Mouse (Mus musculus): ENCODE data around the gene Taldo1. TPM values are rescaled to one million over a fixed set of nuclear protein-coding genes. Genes with fewer than 3 reads are reported as not detected.

The Taldo1 gene
- 100 to 1,000 TPM; 309 to 337 TPM for polyA plus RNA-seq (2017; shearing (Covaris generic))

DNA sequence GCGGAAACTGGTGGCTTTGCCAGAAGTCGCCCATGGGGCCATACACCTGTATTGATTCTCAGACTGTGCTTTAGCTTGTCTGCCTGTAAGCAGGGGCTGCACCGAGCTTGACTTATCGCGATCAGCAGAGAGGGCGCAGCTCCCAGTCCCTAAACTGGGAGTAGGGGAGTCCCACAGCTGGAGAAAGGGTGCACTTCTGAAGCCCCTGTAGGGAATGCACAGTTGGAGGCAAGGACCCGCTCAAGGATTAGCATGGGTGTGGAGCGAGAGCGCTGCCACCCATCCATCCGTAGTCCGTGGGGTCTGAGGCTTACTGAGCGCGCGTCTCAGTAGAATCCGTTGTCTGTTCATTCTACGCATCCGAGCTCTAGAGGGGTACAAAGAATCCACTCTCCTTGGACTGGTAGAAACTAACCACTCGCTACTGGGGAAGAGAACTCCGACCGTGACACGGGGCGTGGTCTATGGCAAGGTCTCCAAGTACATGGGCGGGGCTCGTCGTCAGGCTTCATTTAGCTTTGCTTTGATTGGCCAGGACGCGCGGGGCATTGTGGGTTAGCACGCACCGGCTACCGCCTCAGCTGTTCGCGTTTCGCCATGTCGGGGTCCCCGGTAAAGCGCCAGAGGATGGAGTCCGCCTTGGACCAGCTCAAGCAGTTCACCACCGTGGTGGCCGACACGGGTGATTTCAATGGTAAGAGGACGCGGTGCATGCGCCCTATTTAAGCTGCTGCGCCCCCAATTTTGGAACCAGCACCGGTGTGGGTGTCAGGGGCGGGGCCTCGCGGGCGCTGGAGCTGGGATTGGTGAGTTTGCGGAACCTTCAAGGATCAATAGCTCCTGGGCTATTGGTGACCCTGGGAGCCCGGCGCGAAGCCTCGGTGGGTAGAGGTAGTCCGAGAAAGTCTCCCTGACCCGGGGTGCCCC lies at the start of gene Taldo1:
Gene Taldo1, plus strand, starts transcription at position 575 of the 927 bp plus-strand sequence.
- peak; percentile 98 for ATAC-seq

DNA sequence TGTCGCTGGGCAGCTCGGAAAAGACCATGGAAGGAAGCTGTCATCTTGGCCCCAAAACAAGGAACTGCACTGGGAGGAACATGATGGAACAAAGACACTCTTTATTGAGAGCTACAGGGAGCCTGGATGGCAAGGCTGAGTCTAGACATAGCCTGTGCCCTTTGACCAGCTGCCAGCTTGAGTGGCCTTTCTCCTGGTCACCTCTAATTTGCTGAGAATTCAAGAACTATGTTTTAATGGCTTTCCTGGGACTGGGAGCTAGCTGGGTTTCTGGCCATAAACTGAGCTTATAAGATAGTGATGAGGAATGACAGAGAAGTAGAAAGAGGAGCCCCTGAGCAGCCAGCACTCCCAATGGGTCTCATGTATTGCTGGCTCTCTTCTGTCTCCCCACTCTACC lies 48.8 kb upstream of the Taldo1 start:
- ATAC-seq, result no peak

DNA sequence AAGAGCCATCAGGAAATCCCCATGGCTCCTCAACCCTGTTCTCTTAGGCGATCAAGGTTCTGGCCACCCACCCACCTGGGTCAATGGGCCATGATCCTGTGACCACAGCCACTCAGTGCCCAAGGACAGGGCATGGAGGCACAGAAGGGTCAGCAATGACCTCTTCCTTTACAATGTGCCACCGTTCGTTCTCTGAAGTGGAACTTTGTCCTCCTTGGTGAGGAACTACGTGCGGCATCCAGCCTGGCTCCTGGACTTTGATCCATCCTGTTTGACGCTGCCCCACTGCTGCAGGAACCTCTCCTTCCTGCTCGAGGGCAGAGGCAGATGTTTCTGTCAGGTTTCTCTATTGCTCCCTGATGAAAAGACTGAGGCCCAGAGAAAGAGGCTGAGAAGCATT lies 48.3 kb upstream of the Taldo1 start:
- no peak for ATAC-seq

DNA sequence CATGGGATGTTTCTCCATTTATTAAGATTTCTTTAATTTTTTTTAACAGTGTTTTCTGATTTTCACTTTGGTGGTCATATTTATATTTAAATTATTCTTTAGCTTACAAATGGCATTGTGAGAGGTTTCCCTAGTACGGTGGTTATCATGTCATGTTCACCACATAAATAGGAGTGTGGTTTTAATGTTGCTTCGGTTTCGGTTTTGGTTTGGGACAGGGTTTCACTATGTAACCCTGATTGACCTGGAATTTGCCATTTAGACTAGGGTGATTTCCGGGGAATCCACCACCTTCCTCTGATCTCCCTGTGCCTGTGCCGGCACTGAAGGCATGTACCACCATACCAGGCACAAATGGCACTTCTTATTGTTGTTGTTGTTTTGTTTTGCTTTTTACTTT lies 47.2 kb upstream of the Taldo1 start:
- peak; percentile 98 for ATAC-seq

DNA sequence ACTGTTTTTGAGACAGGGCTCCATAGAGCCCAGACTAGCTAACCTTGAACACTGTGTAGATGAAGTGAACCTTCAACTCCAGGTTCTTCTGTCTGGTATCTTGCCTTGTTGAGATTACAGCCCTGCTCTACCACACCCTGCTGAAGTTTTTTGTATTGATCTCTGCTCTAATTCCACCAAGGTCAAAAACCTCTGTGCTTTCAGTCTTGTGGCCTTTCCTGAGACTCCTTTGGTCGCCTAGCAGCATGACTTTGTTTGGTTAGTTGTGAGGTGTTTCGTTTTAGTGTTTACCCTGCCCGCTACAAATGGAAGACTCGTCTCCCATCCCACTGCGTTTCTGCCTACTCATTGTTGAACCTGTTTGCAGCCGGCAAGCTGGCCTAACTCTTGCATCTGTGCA lies 40.9 kb upstream of the Taldo1 start:
- ATAC-seq, result no peak

DNA sequence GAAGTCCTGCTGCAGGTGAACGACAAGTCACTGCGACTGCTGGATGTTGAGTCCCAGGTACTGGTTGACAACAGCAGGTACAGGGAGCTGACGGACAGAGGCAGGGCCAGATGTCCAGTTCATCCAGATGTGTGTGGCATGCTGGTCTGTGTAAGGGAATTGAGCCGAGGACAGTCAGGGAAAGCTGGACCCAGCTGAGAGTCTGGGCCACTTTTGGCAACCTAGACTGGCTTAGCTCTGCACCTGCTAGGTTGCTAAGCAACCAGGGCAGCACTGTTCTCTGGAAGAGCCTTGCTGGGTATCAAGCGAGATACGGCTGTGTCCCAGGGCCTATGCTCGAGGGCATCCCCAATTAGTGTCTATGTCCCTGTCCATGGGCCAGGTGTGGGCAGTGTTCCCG lies 36.9 kb upstream of the Taldo1 start:
- ATAC-seq, result no peak

DNA sequence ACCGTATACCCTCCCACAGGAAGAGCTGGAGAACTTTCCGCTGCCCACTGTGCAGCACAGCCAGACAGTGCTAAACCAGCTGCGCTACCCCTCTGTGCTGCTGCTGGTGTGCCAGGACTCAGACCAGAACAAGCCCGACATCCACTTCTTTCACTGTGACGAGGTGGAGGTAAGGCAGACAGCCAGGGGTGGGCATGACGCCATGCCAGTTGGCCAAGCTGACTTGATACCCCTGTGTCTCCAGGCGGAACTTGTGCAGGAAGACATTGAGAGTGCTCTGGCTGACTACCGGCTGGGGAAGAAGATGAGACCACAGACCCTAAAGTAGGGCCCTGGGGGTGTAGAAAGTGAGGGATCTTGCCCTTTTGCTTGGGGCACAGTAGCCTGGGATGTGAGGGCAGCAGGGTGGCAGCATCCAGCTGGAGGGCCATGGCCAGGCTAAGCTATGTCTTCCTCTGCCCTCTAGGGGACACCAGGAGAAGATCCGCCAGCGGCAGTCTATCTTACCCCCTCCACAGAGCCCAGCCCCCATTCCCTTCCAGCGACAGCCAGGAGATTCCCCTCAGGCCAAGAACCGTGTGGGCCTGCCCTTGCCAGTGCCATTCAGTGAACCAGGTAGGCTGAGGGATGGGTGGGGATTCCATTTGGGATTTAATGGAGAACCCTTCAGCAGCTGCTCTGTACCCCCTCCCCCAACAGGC lies 36.2 kb upstream of the Taldo1 start:
- no peak for ATAC-seq

DNA sequence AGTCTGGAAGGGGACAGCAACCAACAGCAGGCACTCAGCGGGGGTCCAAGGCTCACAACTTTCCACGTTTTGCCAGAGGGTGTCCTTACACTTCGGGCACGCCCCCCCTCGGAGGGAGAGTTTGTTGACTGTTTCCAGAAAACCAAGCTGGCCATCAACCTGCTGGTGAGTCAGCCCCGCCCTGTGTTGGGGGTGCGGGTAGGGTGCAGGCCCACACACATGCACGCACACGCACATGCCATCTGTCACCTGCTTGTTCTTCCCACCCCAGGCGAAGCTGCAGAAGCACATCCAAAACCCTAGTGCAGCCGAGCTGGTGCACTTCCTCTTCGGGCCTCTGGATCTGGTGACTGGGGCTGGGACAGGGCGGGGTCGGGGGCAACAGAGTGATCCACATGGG lies 35.0 kb upstream of the Taldo1 start:
- ATAC-seq, result no peak

DNA sequence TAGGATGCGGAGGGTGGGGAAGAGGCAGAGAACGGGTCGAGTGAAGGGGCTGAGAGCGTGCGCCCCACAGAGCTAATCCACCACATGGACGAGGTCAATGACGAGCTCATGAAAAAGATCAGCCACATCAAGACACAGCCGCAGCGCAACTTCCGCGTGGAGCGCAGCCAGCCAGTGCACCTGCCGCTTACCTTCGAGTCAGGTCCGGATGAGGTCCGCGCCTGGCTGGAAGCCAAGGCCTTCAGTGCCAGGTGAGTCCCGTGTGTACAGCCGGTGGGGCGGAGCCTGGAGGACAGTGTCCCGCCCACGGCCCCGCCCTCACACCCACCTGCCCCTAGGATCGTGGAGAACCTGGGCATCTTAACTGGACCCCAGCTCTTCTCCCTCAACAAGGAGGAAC lies 30.5 kb upstream of the Taldo1 start:
- ATAC-seq, result no peak

DNA sequence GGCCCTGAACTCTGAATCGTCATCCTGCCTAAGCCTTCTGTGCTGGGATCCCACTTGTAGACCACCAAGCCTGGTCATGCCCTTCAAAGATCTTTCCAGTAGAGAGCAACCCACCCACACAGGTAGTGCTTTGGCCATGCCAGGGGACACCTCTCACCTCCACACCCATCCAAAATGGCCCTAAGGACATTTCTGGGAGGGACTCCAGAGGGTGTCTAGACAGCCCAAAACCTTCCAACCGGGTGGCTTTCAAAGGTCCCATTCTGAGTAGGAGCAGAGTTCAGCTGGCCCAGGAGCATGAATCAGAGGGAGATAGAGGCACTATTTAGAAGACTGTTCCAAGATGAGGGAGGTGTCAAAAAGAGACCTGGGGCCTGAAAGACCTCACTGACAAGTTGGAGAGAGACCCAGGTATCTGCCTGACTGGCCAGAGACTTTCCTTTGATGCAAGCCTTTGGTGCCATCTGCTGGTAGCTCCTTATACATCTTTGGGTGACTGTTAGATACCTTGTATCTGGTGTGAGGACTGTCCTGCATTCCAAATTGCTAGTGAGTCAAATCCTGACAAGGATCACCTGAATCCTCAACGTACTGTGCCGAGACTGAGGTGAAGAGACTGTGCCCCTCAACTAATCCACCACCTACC lies 28.8 kb upstream of the Taldo1 start:
- ATAC-seq, result peak; percentile 82

DNA sequence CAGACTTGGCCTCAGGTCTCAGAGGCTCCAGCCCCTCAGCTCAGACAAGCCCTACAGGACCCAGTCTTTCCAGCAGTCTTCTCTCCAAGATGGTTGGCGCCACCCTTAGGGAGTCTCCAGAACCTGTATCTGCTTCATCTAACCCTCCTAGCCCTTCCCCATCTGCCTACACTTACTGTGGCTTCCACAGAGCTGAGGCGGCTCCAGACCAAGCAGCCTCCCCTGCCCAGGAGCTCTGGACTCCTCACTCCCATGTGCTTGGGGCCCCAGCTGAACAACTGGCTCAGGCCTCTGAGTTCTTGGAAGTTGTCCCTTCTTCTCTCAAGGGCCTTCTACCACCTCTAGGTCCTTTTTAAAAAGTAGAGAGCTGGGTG lies 28.3 kb upstream of the Taldo1 start:
- no peak for ATAC-seq

DNA sequence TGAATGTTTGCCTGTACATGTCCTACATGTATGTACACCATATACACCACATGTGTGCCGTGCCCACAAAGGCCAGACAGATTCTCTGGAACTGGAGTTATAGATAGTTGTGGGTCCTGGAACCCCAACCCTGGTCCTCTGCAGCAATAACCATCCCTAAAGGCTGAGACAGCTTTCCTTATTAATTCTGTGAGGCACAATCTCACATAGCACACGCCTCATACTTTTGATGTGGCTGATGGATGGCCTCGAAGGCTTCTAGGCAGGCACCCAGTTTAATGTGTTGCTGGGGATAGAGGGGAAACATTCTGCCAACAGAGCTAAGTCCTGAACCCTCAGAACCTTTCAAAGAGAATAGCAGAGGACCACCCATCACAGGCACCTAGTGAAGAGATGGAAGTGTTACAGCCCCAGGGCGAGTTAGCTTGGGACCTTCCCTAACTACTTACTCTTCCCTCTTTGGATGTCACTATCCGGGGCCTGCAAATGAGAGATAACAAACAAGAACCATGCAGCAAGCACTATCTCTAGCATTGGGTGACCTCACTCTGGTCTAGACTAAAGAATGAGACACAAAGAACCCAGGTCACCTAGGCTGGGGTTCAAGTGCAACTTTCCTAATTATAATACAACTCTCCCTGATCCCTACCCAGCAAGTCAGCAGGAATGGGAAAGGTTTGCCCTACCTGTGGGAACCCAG lies 27.5 kb upstream of the Taldo1 start:
- ATAC-seq, result no peak

DNA sequence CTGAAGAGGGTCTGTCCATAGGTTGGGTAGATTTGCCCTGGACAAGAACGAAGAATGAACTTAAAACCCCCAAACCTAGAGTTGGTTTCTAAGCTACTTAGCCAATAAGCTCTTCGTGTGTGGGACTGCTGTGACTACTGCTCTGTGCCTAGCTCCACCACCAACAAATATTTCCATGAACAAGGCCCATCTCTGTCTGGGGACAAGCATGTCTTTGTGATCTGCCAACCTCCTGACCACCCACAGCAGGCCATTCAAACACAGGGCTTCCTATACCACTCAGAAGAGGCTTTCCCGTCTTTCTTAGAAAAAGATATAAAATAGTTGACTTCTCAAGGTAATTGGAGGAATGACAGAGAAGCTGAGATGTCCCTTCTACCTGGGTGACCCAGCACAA lies 27.0 kb upstream of the Taldo1 start:
- ATAC-seq, result no peak

DNA sequence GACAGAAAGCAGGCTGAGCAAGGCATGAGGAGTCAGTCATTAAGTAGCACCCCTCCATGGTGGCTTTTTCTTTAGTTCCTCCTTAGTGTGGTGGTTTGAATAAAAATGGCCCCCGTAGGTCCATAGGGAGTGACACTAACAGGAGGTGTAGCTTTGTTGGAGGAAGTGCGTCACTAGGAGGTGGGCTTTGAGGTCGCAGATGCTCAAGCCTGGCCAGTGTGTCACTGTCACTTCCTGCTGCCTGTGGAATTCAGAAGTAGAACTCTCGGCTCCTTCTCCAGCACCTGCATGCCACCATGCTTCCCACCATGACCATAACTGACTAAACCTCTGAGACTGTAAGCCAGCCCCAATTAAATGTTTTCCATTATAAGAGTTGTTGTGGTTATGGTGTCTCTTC lies 24.6 kb upstream of the Taldo1 start:
- no peak for ATAC-seq

DNA sequence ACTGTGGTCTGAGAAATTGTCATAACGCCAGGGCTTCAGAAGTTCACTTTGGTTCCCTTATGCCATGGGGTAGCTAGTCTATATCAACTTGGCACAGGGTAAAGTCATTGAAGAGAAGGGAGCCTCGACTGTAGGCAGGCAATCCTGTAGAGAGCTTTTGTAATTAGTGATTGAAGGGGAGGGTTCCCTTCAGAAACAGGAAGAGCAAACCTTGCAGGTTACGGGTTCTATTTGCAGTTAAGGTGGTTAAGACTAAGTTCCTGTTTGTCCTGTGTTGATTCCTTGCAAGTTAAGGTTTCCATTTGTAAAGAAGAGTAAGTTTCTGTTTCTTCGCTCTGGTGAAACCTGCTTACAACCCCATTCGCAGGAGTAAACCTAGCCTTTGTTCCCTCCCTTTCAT lies 22.1 kb upstream of the Taldo1 start:
- no peak for ATAC-seq

DNA sequence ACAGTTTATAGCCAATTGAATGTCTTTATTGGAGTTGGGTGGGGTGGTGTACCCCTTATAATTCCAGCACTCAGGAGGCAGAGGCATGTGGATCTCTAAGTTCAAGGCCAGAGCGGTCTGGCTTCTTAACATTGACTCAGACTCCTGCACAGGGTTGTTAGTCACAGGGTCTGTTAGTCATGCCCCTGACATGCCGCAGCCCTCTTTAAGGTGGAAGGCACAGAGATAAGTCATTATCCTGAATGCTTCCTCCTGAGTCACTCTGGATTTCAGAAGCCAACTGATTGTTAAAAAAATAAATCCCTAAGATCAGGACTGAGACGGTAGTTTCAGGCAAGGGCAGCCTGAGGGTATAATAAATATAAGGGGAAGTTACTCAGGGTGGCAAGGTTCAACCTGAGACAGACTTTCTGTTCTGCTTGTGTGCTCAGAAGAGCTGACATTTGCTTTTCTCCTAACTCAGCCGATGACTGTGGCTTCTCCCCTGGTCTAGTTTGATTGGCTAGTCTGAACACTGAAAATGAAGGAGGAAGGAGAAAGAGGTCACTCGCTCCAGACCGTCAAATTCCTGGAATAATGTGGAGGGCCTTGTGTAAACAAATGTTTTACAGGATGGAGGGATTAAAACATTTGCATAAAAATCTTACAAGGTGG lies 19.9 kb upstream of the Taldo1 start:
- no peak for ATAC-seq

DNA sequence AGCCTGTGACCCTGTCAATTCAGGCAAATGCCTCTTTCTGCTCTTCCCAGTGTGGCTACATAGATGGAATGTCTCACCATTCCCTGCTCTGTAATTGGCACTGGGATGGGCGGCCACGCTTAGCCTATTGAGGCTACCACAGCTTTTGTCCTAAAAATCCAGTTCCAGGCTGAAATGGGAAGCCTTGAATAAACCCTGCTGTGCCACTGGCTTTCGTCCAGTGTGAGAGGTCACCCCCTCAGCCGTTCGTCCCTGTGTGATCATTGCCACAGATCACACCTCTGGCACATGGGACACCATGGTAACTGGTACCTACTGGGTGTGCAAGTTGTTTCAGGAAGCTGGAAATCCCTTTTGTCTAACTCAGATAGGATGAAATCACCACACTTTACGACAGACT lies 18.4 kb upstream of the Taldo1 start:
- no peak for ATAC-seq

DNA sequence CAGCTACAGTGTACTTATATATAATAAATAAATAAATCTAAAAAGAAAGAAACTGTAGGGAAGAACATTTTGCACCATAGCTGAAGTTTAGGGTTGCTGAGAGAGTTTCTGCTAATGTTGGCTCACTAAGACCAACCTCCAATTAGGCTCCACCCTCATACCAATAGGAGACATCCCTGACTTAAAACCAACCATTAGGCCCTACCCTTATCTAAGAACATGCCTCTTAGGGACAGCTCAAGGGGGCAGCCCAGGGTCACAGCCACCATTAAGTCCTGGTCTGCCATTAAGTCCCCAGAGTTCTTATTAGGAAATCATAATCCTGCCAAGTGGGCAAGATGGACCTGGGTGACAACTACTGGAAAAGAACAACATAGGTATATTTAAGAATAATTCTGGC lies 17.6 kb upstream of the Taldo1 start:
- no peak for ATAC-seq

DNA sequence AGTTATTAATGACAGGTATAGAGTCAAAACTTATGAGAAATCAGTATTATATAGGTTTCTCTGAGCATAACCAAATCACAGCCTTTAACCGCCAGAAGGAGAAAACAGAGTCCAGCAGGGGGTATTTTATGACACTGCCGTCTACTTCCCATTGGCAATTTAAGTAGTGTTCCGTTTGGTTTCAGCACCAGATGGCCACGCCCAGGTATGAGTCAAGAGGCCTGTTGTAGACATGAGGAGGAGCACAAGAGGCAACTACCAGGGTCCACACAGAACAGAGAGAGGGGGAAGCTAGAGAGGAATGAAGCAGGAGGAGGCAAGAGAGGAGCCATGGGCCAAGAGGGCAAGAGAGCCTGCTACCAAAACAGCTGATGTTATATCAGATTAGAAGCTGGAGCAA lies 12.4 kb upstream of the Taldo1 start:
- ATAC-seq, result no peak

DNA sequence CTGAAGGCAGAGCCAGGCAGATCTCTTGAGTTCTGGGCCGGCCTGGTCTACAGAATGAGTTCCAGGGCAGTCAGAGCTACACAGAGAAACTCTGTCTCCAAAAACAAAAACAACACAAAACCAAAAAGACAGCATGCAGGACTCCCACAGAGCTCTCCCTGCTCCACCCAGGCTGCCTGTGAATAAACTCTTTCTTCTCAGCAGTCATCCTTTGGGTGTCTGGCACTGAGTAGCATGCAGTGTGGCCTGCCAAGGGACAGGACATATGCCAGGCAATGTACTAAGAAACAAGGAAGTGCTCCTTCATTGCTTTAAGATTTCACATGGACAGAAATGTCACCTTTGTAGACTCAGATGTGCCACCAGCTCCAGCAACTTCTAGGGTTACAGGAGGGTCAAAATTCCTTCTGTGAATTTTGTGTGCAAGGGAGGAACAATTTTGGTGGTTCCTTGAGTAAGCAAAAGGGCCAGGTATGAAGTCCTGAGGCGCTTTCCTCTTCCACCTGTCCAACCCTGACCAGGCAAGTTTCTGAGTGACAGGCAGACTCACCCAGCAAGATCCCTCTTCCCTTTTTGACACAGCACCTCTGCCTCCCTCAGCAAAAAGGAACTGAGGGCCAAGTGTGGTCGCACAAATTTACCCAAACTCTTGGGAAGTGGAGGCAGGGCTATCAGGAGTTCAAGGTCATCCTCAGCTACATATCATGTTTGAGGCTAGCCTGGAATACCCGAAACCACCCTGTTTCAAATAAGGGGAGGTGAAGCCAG lies 10.7 kb upstream of the Taldo1 start:
- ATAC-seq, result no peak

DNA sequence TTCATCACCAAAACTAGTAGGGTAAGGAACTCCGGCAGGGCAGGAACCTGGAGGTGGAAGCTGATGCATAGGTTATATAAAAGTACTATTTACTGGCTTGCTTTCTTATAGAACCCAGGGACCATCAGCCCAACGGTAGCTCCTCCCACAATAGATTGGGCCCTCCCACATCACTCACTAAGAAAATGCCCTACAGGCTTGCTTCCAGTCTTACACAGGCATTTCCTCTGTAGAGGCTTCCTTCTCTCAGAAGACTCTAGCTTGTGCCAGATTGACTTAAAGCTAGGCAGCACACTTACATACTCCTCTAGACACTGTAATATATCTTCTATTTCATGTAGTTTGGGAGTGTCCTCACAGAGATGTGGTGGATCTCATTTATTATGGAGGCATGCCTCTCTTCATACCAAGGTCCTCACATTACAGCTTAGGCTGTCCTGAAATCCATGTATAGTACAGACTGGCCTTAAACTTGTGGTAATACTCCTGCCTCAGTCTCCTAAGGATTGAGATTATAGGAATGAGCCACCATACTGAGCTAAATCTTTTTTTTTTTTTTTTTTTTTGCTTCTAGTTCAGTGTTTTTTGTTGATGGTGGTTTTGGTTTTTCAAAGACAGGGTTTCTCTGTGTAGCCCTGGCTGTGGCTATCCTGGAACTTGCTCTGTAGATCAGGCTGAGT lies 4.1 kb upstream of the Taldo1 start:
- no peak for ATAC-seq
